Mouse (Mus musculus): Measurements from ENCODE around the gene Il22ra1.
A peak's percentile ranks its signal among the peaks of the same experiment; 100 is the strongest.

Gene Il22ra1

GRCm38 (mm10) chr4:135771592-135771991 is 43.6 kb downstream of the Il22ra1 start:
- no peak for DNase-seq

DNA sequence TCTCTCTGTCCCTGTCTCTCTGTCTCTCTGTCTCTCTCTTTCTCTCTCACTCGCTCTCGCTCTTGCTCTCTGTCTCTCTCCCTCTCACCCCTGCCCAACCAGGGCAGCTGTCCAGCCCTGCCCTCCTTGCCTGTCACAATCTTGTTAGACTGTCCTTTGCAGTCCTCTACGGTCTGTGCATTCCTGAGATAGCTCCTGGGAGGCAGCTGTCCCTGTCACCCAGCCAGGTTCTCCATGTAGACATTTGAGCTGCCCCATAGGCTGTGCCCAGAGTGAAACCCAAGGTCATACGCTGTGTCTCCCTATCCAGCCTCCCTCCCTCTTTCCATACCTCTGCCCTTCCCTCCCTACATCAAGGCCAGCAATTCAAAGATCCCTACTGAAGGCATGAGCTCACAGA is 44.7 kb downstream of the Il22ra1 start:
- no peak for DNase-seq

GRCm38 (mm10) chr4:135774496-135774895 is 46.5 kb downstream of the Il22ra1 start:
- no peak for DNase-seq

- DNase-seq, result no peak
Measured at GRCm38 (mm10) chr4:135776850-135777249, 48.9 kb downstream of the Il22ra1 start.

- no peak for DNase-seq
Measured at GRCm38 (mm10) chr4:135779661-135780060, 51.7 kb downstream of the Il22ra1 start.

- no peak for DNase-seq
Measured at GRCm38 (mm10) chr4:135780255-135780654, 52.3 kb downstream of the Il22ra1 start.

- no peak for DNase-seq
Measured at GRCm38 (mm10) chr4:135781304-135781703, 53.3 kb downstream of the Il22ra1 start.

DNA sequence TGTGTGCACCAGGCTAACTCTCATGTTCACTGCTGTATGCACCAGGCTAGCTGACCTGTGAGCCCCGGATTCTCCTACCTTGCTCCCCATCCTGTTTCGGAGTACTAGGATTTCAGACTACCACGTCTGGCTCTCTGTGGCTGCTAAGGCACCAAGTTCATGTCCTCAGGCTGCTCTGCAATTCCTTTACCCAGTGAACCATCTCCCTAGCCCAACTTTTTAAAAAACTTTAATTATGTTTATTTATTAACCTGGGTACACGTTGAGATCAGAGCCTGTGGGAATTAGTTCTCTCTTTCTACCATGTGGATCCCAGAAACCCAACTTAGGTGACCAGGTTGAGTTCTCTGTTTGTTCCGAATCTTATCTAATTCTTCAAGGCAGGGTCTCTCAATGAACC is 58.6 kb downstream of the Il22ra1 start:
- DNase-seq, result no peak

GRCm38 (mm10) chr4:135787271-135787670 is 59.3 kb downstream of the Il22ra1 start:
- DNase-seq, result no peak

DNA sequence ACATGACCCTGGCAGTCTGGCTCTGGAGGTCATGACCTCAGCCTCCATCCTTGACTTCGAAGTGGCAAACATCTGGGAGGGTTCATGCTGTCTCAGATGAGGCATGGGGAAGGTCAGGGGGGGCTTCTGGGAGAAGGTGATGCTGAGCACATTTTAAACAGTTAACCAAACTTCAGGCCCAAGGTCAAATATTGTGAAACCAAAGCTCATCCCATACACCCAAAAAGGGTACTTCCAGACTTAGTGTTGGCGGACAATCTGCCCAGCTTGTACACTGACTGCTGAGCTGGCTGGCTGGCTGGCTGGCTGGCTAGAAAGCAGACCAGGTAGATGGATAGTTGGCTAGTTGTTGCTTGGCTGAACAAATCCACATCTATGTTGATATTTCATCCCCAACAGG is 61.2 kb downstream of the Il22ra1 start:
- DNase-seq, result no peak

DNA sequence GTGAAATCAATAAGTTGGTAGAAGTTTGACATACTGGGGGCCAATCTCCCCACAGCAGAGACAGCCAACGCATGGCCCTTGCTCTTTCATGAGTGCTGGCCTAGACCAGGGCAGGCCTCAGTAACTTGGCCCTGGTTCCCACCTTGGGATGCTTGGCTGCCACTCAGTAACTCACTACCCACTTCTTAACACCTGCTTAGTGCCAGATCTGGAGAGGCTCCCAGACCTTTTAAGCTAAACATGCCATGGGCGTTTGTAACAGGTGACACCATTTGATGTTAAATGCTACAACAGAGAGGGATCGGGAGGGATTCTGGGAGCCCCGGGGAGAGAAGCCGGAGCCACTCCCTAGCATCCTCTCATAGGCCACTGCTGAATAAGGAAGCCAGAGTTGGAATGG is 64.8 kb downstream of the Il22ra1 start:
- no peak for DNase-seq

DNA sequence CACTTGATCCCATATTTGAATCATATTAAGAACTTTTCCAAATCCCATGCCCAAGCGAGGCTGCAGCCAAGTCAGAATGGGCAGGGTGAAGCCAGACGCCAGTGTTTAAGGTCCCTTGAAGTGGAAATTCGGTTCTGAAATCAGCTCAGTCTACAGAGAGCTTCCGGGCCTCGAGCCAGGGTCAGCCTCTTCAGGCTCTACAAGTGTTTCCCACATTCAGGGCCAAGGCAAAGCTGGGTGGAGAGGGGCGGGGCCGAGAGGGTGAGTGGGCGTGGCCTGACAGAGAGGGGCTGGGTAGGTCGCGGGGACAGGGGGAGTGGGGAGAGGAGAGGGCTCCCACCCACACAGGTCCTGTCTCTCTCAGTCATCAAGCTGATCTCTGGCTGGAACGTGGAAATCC is 70.0 kb downstream of the Il22ra1 start:
- DNase-seq, result peak; percentile 8

DNA sequence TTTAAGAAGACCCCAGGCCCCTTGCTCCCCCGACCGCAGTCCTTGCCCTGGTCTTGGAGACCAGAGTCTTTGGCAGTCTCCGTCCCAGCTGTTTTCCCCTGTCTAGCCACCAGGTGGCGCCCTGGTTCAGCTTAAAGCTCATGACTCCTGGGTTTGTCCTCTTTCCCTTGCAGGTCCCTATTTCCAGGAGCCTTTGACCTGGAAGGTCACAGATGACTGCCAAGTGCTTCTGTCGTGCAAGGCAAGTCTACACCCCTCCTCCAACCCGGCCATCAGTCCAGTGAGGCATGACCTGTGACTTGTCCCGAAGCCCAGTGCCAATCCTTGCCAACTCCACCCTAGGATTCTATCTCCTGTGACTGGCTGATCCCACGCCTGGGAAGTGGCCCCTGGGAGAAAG is 73.6 kb downstream of the Il22ra1 start:
- peak; percentile 73 for DNase-seq

All from right cerebral cortex, adult 18-20 months (tissue).